In the genomic region with DNA sequence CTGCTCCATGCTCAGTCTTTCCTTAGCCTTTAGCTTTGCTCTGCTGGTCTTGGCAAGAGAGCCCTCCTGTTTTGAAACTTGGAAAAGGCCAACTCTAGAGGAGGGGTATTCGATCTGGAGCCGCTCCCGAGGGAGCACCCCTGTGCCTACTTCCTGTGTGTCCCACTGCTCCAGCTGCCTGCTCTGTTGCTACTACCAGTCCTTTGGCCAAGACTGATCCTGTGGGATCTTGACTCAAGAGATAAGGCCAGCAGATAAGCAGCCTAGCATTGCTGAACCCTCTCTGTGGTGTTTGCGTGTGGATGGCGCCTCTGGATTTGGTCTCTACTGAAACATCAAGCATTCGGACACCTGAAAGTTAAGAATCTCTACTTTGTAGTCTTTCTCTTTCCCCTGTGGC, we compare ENCODE assay signal across 13 mouse cellular contexts. TPM values are rescaled to one million over a fixed set of nuclear protein-coding genes. Genes with fewer than 3 reads are reported as not detected.
"Had no signal": no experiment of that assay in that cellular context is flagged by ENCODE, and none has a peak within 500 bp of the region (broad histone marks: within the 10 kb centered on the region; RNA-seq: fewer than 3 reads in every experiment).

No protein-coding gene starts in this region.

- DNase-seq: gastrocnemius, adult 2 months; gastrocnemius, postnatal 10 days; gastrocnemius, postnatal 25 days; heart, postnatal 14 days; heart, postnatal 4 days; kidney, adult 18-20 months; kidney, adult 8-10 months; kidney, postnatal 10 days; kidney, postnatal 4 days; liver; liver, embryonic 13.5 days; liver, postnatal 0 days had no signal

RNA-seq across cellular contexts. Expression of a gene that starts 11.6 kb away (rescaled TPM):
- total RNA-seq: gastrocnemius, adult 2 months had no signal

RNA-seq across cellular contexts. Expression of a gene that starts 37.1 kb away (rescaled TPM):
- total RNA-seq: granulocyte monocyte progenitor cell, adult 5-6 weeks had no signal
